Mouse (Mus musculus) forebrain, embryonic 16.5 days (tissue): ENCODE results near the gene Phex. TPM values are rescaled to one million over a fixed set of nuclear protein-coding genes. Genes with fewer than 3 reads are reported as not detected.
A peak's percentile ranks its signal among the peaks of the same experiment; 100 is the strongest.

Experiments used
- ATAC-seq: fragments of 200-750 bp; cut with Nextera tagmentation; 2 replicates; pipeline ENCODE4 v1.8.0; 2017; ENCODE audit warnings: mild to moderate bottlenecking, moderate library complexity
- H3K27ac ChIP-seq: fragments of 300-500 bp; sonication (generic); 2 replicates; pipeline ENCODE4 v1.5.1; 2014; ENCODE audit warnings: low read length, control low read depth
- H3K27me3 ChIP-seq: fragments of 300-500 bp; sonication (generic); replicated peaks from 2 replicates; pipeline ENCODE4 v1.6.1; 2014; ENCODE audit warnings: low read length; ENCODE audit not compliant: control insufficient read depth, insufficient read depth
- H3K36me3 ChIP-seq: fragments of 300-500 bp; sonication (generic); 2 replicates; pipeline ENCODE4 v1.6.1; 2014; ENCODE audit not compliant: control insufficient read depth, insufficient read depth
- H3K4me1 ChIP-seq: fragments of 300-500 bp; sonication (generic); replicated peaks from 2 replicates; pipeline ENCODE4 v1.6.1; 2014; ENCODE audit warnings: low read length; ENCODE audit not compliant: control insufficient read depth, insufficient read depth
- H3K4me2 ChIP-seq: fragments of 300-500 bp; sonication (generic); 2 replicates; pipeline ENCODE4 v1.6.1; 2014; ENCODE audit warnings: mild to moderate bottlenecking, low read length, control low read depth
- H3K4me3 ChIP-seq: fragments of 300-500 bp; sonication (generic); replicated peaks from 2 replicates; pipeline ENCODE4 v1.5.1; 2014; ENCODE audit warnings: mild to moderate bottlenecking, low read length, control low read depth
- H3K9ac ChIP-seq: fragments of 300-500 bp; sonication (generic); replicated peaks from 2 replicates; pipeline ENCODE4 v1.6.1; 2014; ENCODE audit warnings: low read depth, low read length, control low read depth
- H3K9me3 ChIP-seq: fragments of 300-500 bp; sonication (generic); 2 replicates; pipeline ENCODE4 v1.6.1; 2016; ENCODE audit warnings: low read length; ENCODE audit not compliant: control insufficient read depth
- WGBS: fragments of 180-500 bp; shearing (Covaris S2); extraction: QIAGEN DNeasy Blood & Tissue Kit; methylation state at CpG from one replicate; pipeline ENCODE4 v1.1.7; 2014; 5-methylcytosine and 5-hydroxymethylcytosine counted together
- polyA plus RNA-seq: library from polyadenylated mRNA; unstranded; fragments of >200 nt; fragmentation: Nextera tagmentation; extraction: Ambion mirVana; gene quantifications from 2 replicates; pipeline ENCODE4 v1.2.1, GENCODE M21; 2015

The Phex gene
- polyA plus RNA-seq, 1 experiment from 2014 or later = 0.09 TPM

DNA sequence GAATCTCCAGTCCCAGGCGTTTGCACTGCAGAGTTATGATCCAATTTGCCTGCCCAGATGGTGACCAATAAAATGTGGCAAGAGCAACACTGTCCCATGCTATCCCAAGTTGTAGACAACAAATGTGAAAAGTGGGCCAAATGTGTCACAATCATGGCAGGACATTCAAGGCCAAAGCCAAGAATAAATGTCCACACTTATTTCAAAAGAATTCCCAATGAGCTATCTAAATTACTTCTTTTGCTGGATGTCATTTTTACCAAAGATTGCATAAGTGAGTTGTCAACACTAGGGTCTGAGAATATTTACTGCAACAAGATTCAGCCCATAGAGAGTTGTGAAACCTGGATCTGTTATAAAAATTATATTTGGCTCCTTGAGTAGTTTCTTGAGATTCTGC lies 86.7 kb downstream of the Phex start:
- Histone ChIP-seq H3K36me3 (no peaks in the 10 kb centered on the region), H3K4me2 (no peak overlapping the region), H3K27ac (no peak overlapping the region), H3K9me3 (no peaks in the 10 kb centered on the region), H3K4me1 (no peaks in the 10 kb centered on the region), H3K27me3 (no peaks in the 10 kb centered on the region), H3K4me3 (no peak overlapping the region), H3K9ac (no peak overlapping the region)
- no peak for ATAC-seq
- 65% methylated on average over 1 of the region's 1 CpGs for WGBS

DNA sequence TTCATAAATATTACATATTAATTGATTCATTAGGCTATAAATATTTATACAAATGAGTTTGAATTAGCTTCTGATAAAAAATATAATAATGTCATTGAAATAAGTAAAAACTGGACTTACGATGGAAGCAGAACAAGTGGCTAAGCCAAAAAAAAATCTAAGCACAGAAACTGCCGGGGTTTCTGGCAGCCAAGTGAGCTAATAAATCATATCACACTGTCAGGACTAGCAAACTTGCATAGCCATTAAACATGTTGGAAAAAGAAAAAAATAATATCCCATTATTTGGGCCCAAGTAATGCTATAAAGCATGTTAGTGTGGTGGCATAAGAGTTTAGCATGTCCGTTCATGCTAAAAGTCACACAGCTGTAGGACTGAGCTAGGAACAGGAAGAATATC lies 87.4 kb downstream of the Phex start:
- Histone ChIP-seq H3K36me3 (no peaks in the 10 kb centered on the region), H3K9me3 (no peaks in the 10 kb centered on the region), H3K4me1 (no peaks in the 10 kb centered on the region), H3K4me3 (no peak overlapping the region), H3K27me3 (no peaks in the 10 kb centered on the region), H3K4me2 (no peak overlapping the region), H3K27ac (no peak overlapping the region), H3K9ac (no peak overlapping the region)
- 87% methylated on average over 3 of the region's 3 CpGs for WGBS
- no peak for ATAC-seq

DNA sequence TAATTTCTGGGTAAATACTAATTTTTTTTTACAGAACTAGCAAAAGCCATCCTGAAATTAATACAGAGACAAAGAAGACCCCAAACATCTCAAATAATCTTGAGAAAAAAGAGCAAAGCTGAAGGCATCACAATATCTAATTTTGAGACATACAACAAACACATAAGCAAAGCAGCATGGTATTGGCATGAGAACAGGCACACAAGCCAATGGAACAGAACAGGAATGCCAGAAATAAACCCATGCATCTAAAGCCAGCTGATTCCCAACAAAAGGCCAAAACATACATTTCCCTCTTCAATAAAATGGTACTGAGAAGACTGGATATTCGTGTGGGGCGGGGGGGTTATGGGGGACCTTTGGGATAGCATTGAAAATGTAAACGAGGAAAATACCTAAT lies 90.7 kb downstream of the Phex start:
- no peaks in the 10 kb centered on the region for H3K9me3 ChIP-seq
- H3K4me1 ChIP-seq = no peaks in the 10 kb centered on the region
- H3K4me3 ChIP-seq = no peak overlapping the region
- H3K4me2 ChIP-seq = no peak overlapping the region
- WGBS = 84% methylated on average over 3 of the region's 3 CpGs
- no peaks in the 10 kb centered on the region for H3K36me3 ChIP-seq
- H3K27me3 ChIP-seq = no peaks in the 10 kb centered on the region
- no peak for ATAC-seq
- no peak overlapping the region for H3K9ac ChIP-seq
- no peak overlapping the region for H3K27ac ChIP-seq

DNA sequence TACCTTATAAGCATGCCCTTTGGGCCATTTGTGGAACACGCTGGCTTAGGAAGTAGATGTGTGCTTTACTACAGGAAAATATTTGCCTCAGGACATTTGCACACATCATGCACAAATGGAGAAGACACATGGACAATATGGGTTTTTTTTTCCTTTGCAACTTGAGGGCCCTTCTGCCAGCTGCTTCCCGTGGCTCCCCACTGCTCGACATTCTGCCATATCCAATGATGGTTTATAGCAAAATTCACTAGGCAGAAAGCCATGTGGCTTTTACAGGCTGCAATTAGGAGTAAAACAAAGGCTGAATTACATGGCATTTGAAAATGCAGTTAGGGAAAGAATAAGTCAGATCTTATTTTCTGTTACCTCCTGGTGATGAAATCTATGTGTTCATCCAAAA lies 104.8 kb downstream of the Phex start:
- 61% methylated on average over 3 of the region's 3 CpGs for WGBS
- no peak for ATAC-seq

DNA sequence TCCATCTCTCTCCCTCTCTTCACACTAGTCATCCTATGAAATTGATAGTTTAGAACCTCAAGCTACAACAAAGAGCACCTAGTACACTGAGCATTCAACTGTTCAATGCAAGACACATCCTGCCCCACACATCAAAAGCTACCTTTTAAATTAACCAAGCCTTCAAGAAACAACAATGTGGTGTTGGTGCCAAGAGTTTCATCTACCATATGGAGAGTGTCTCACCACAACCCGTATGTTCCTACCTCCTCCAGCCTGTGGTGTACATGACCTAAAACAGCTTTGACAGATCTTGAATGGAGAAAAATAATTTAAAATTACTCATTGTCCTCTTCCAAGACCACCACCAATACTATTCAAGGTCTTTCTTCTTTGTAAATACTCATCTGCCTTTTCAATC lies 106.9 kb downstream of the Phex start:
- Histone ChIP-seq H3K27ac (no peak overlapping the region), H3K4me3 (no peak overlapping the region), H3K4me2 (no peak overlapping the region), H3K9ac (no peak overlapping the region), H3K36me3 (no peaks in the 10 kb centered on the region), H3K4me1 (peaks cover 3% of the 10 kb centered on the region), H3K27me3 (no peaks in the 10 kb centered on the region), H3K9me3 (no peaks in the 10 kb centered on the region)
- ATAC-seq = no peak
- WGBS = 75% methylated on average over 1 of the region's 1 CpGs

More for the DNA sequence above, 104.8 kb downstream of the Phex start:
- no peak overlapping the region for H3K4me2 ChIP-seq
- H3K27me3 ChIP-seq = no peaks in the 10 kb centered on the region
- H3K27ac ChIP-seq = no peak overlapping the region
- H3K4me3 ChIP-seq = no peak overlapping the region
- no peaks in the 10 kb centered on the region for H3K9me3 ChIP-seq
- no peaks in the 10 kb centered on the region for H3K36me3 ChIP-seq
- no peak overlapping the region for H3K9ac ChIP-seq
- peaks cover 3% of the 10 kb centered on the region for H3K4me1 ChIP-seq

DNA sequence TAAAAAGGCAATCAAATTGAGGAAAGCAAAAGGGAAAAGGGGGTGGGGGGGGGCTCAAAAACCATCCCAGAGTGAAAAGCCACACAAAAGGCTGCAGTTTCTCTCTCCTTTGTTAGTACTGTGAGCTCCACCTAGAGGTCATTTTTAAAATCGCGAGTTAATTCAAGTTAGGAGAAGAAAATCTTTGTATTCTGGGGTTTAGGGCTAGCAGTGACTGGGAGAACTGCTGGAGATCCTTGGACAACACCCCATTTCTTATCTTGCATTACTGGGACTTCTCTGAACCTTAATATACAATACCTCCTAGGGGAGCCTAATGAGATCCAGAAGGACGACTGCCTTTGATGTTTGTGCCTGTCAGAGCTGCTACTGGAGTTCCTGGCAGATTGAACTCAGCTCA lies 107.7 kb downstream of the Phex start:
- ATAC-seq = peak; percentile 61
- WGBS = 4% methylated on average over 3 of the region's 3 CpGs
- no peak overlapping the region for H3K4me2 ChIP-seq

DNA sequence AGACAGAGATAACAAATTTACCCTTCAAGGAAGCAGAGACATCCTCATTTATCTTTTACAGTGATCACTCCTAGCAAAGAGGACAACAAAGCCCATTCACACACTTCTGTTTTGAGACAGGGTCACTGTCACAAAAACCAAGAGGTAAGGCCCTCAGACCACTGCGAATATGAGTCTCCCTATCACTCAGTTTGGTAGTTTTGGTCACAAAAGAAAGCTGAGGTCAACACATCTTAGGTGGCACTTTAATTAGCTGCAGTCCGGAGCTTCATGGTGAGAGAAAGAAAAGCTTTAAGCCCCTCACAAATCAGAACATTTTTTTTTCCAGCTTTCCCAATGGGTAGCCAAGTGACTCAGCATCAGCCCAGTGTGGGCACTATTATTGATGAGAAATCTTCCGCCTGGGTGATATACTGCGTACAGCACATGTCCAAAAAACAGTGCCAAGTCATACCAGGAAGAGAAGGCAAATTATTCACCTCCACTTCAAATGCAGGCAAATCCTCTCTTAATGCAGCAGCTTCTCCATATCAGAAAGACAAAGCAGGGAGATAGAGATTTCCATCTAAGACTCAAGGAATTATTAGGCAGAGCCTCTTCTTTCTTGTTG lies 108.2 kb downstream of the Phex start:
- 0 out of 2 replicates have a peak overlapping the region, but pooled peaks have one; percentile 9 for H3K9ac ChIP-seq
- H3K4me2 ChIP-seq = peak overlapping the region; percentile 11; the same call in 1 of the 2 replicates
- H3K27me3 ChIP-seq = no peaks in the 10 kb centered on the region
- no peaks in the 10 kb centered on the region for H3K36me3 ChIP-seq
- H3K9me3 ChIP-seq = no peaks in the 10 kb centered on the region
- peak; percentile 62 for ATAC-seq
- peaks cover 3% of the 10 kb centered on the region for H3K4me1 ChIP-seq
- H3K4me3 ChIP-seq = no peak overlapping the region
- 35% methylated on average over 4 of the region's 4 CpGs for WGBS
- no peak overlapping the region; the same call in 1 of the 2 replicates for H3K27ac ChIP-seq

More for the DNA sequence above, 107.7 kb downstream of the Phex start:
- Histone ChIP-seq H3K27ac (no peak overlapping the region), H3K9ac (no peak overlapping the region), H3K27me3 (no peaks in the 10 kb centered on the region), H3K4me3 (no peak overlapping the region), H3K4me1 (peaks cover 3% of the 10 kb centered on the region), H3K36me3 (no peaks in the 10 kb centered on the region), H3K9me3 (no peaks in the 10 kb centered on the region)

DNA sequence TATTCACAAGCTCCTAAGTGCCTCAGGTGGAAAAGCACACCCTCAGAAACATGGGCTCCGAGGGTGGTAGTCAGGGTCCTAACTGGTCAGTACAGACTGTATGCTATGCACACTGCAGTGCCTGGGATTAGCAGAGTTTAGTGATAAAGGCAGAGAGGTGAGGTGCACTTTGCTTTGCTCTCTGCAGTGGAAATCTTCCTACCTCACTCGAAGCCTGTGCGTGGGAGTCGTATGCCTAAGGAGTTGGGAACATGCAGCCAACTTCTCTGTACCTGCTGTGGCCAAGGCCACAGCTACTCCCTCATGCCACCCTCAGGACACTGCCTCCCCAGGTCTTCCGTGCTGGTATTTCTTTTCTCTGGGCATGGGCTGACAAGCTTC lies 109.3 kb downstream of the Phex start:
- Histone ChIP-seq H3K9me3 (no peaks in the 10 kb centered on the region), H3K36me3 (no peaks in the 10 kb centered on the region), H3K4me1 (peaks cover 3% of the 10 kb centered on the region), H3K27ac (no peak overlapping the region), H3K4me2 (no peak overlapping the region), H3K27me3 (no peaks in the 10 kb centered on the region), H3K9ac (no peak overlapping the region), H3K4me3 (no peak overlapping the region)
- 58% methylated on average over 5 of the region's 5 CpGs for WGBS
- no peak for ATAC-seq

DNA sequence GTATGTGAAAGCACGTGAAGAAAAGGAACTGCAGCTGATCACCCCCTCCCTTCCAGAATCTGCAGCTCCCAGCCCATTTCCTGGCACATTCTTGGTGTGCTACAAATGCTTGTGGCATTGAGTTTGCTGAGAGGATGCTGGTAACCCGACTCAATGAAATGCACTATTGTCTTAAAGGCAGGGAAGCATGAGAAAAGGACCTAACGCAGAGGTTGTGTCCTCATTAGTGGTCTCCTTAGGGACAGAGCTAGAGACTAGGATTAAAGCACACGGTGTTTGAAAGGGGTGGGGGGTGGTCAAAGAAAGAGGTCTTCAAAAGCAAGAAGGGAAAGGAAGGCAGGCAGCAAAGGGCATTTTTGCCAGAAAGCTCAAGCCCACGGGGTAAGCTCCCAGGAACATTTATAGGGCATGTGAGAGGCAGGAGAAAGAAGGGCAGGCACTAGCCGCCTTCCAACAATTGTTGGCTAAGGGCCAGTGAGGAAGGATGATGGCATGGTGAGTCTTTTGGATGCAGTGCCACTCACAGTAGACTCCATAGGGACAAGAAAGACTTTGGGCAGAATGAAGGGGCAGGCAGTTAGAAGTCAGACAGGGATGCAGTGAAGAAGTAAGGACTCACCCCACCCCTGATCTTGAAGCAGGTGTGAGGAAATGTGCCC lies 109.8 kb downstream of the Phex start:
- Histone ChIP-seq H3K27ac (no peak overlapping the region), H3K4me2 (no peak overlapping the region), H3K36me3 (no peaks in the 10 kb centered on the region), H3K9me3 (no peaks in the 10 kb centered on the region), H3K27me3 (no peaks in the 10 kb centered on the region), H3K4me1 (peaks cover 3% of the 10 kb centered on the region), H3K4me3 (no peak overlapping the region), H3K9ac (no peak overlapping the region)
- 18% methylated on average over 6 of the region's 6 CpGs for WGBS
- ATAC-seq = no peak; the same call in 1 of the 2 replicates
